Mouse (Mus musculus): ENCODE data around the gene Olfr173. TPM values are rescaled to one million over a fixed set of nuclear protein-coding genes. Genes with fewer than 3 reads are reported as not detected.

Olfr173 gene
- polyA plus RNA-seq (2021; fragmentation: Nextera tagmentation) = not detected in 2 replicates
- long read RNA-seq, experiment 1 = 0 reads
- long read RNA-seq, experiment 2 = 0 reads

GRCm38 (mm10) chr16:58800168-58800567 lies at the start of gene Olfr173:
TSS of gene Olfr173 (minus strand) at chr16:58800268.

GRCm38 (mm10) chr16:58826732-58827319 lies 26.8 kb upstream of the Olfr173 start, which contains the start of gene Olfr175-ps1:
TSS of gene Olfr175-ps1 (minus strand) at chr16:58826782.

GRCm38 (mm10) chr16:58763076-58763475 lies 37.0 kb downstream of the Olfr173 start, which contains the start of gene Olfr172:
TSS of gene Olfr172 (minus strand) at chr16:58763176.

Small RNA genes within 50 kb of the gene (microRNA-seq; reads per million reads assigned to microRNA genes)
- not detected for gene Gm27564

Other genes with a start within 250 kb of the Olfr173 start
- not detected in 2 replicates for gene Gm813, start 183.3 kb downstream of the Olfr173 start, polyA plus RNA-seq (2021; fragmentation: Nextera tagmentation)
- gene E330017A01Rik, start 161.5 kb downstream of the Olfr173 start, polyA plus RNA-seq (2021; fragmentation: Nextera tagmentation) = not detected in 2 replicates
- gene Cpox, start 130.0 kb downstream of the Olfr173 start, polyA plus RNA-seq (2021; fragmentation: Nextera tagmentation) = 21.6 and 22.5 TPM in 2 replicates
- 0.11 TPM in 1 of 2 replicates, not detected in the other for gene Gpr15, start 81.2 kb downstream of the Olfr173 start, polyA plus RNA-seq (2021; fragmentation: Nextera tagmentation)
- 95.5 and 116 TPM in 2 replicates for gene Cldnd1, start 72.4 kb downstream of the Olfr173 start, polyA plus RNA-seq (2021; fragmentation: Nextera tagmentation)
- not detected in 2 replicates for gene Olfr172, start 37.1 kb downstream of the Olfr173 start, polyA plus RNA-seq (2021; fragmentation: Nextera tagmentation)
- not detected in 2 replicates for gene Olfr175-ps1, start 26.5 kb upstream of the Olfr173 start, polyA plus RNA-seq (2021; fragmentation: Nextera tagmentation)
- gene Olfr177, start 74.5 kb upstream of the Olfr173 start, polyA plus RNA-seq (2021; fragmentation: Nextera tagmentation) = not detected in 2 replicates
- gene Olfr178, start 91.8 kb upstream of the Olfr173 start, polyA plus RNA-seq (2021; fragmentation: Nextera tagmentation) = not detected in 2 replicates
- gene Olfr181, start 128.5 kb upstream of the Olfr173 start, polyA plus RNA-seq (2021; fragmentation: Nextera tagmentation) = not detected in 2 replicates
- not detected in 2 replicates for gene Olfr180, start 129.1 kb upstream of the Olfr173 start, polyA plus RNA-seq (2021; fragmentation: Nextera tagmentation)
- not detected in 2 replicates for gene Olfr183, start 195.1 kb upstream of the Olfr173 start, polyA plus RNA-seq (2021; fragmentation: Nextera tagmentation)
- not detected in 2 replicates for gene Olfr186, start 230.0 kb upstream of the Olfr173 start, polyA plus RNA-seq (2021; fragmentation: Nextera tagmentation)
- not detected in 2 replicates for gene Olfr187, start 239.5 kb upstream of the Olfr173 start, polyA plus RNA-seq (2021; fragmentation: Nextera tagmentation)

Measured in layer of hippocampus, adult 6 months (tissue).